Mouse (Mus musculus): ENCODE data around the gene Arid4a. TPM values are rescaled to one million over a fixed set of nuclear protein-coding genes. Genes with fewer than 3 reads are reported as not detected.
"Not testable (repeated sequence)": the region's sequence is repeated elsewhere in the genome, so short reads cannot be mapped to it uniquely, and the experiment has no call there.

The Arid4a gene
- total RNA-seq, 2 experiments from 2014 or later: 14.0 to 15.5 TPM

DNA sequence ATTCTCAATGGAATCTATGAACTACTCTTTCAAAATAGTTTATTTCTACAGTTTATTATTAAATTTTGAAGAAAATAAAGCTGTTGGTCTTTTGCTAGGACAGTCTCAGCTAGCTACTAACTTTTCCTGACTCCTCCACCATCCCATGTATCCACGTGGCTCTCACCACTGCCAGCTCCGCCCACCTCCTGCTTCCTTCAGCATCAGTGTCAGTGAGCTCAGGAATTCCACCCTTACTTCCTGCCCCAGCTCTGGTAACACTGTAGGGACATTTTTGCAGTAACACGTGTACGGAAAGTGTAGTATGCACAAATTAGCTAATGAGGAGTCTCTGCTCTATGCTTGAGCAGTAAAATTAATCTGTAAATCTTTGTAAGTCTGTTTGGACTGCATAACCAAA, 6.0 kb upstream of the Arid4a start:
- DNase-seq: peak; percentile 59 to 66
- intact Hi-C loops (cut with DNase I): no loop called here

DNA sequence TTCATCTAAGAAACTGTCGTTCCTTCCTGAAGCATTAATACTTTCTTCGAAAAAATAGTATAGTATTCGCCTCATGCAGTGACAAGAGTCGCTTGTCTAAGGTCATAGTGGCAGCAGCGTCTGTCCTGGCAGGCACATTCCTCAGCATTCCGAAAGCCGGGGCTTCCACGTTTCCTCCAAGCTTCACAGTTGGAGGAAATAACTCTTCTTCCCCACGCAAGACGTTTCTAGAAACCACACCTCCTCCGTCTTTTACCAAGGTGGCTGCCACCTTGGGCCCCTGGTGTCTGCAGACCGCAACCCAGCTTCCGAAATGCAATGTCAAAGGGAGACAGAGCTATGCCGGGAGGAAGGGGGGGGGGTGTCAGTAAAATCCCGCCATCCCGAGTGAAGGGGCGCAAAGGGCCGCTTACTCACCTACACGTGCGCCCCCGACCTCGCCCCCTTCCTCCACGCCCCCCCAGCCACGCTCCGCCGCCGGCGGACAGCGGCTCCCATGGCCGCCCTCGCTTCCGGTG, 886 bp upstream of the Arid4a start:
- intact Hi-C loops (cut with DNase I): loop anchor here (2.0 kb wide), 1 partner anchor 40 kb away; the partner anchor contains the start of gene Psma3
- DNase-seq: no peak

DNA sequence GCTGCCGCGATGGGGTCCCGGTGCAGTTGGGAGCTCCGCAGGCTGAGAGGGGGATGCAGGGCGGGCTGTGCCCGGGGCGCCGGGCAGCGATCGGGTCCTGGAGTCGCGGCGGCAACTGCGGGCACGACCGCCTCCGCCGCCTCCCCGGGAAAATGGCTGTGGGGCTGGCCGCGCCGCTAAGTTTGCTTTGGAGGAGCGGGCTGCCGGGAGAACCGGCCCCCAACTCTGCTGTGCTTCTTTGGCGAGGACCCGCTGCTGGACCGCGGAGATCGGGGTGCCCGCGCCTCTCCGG, 367 bp downstream of the Arid4a start:
- intact Hi-C loops (cut with DNase I): no loop called here
- DNase-seq: no peak

DNA sequence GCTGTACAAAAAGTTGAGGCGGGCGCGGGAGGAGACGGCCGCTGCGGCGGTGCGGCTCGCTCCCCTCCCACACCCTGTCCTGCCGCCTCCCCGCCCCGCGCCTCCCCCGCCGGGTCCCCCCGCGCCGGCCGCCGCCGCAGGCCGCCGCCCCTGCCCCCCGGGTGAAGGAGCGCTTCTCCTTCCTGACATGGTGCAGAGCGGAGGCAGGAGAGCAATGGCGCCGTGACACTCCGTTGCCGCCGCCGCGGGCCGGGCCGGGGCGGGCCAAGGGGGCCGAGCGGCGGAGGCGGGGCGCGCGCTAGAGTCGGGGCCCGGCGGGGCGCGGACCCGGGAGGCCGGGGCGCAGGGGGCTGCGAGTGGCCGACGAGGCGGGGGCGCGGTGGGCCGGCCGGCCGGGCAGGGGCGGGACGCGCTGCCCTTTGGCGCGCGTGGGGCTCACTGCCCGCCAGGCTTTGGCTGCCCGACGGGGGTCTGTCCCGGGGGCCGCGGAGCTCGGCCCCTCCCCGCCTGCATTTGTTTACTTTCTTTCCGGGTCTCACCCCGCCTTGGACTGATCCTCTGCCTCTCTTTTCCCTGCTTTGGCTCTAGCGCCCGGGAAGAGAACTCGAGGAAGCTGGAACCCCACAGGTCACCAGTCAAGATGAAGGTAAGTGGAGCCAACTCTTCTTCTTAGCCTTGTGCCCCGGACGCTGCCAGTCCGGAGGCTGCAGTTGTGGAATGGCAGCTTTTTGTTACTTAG, 882 bp downstream of the Arid4a start:
- intact Hi-C loops (cut with DNase I): no loop called here
- DNase-seq: peak; percentile 62

DNA sequence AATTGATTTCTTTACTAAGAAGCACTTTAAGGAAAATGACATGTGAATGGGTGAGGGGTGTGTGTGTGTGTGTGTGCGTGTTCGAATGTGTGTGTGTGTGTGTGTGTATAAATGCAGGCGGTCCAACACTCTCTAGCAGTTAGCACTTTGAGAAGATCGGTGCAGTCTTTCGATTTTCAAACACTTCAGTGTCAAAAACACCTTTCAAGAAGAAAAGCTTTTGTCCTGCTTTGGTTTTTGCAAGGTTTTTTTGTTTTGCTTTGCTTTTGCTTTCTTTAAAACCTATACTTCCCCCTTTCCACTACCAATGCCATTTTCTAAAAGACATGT, 1.4 kb downstream of the Arid4a start:
- intact Hi-C loops (cut with DNase I): no loop called here
- DNase-seq: no peak

DNA sequence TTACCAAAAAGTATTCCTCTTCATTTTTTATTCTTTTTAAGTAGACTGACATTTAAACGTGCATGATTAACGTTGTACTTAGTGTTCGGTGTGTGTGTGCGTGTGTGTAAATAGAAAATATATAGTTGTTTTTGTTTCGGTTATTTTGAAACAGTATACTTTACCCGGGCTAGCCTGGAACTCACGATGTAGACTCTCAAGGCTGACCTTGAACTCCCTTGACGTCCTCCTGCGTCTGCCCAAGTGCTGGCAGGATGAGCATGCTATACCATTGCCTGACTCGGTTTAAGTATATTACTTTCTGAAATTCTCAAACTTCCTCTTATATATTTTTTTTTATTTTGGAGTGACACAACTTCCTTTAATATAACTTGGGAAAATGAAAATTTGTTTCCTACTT, 2.0 kb downstream of the Arid4a start:
- intact Hi-C loops (cut with DNase I): no loop called here
- no peak for DNase-seq

DNA sequence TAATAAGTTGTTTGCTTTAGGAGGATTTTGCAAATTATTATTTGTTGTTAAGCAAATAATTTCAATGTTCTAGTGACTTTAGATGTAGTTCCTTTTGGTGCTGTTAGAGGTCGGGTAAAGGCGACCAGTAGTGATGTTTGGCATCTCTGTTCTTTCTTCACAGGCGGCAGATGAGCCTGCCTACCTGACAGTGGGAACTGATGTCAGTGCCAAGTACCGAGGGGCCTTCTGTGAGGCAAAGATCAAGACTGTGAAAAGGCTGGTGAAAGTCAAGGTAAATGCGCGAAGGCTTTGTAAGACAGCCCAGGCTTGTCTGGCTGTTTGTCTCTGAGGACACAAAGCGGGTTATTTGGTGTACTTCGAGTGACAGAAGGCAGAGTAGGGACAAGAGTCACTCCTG, 3.4 kb downstream of the Arid4a start:
- no peak for DNase-seq
- intact Hi-C loops (cut with DNase I): no loop called here

DNA sequence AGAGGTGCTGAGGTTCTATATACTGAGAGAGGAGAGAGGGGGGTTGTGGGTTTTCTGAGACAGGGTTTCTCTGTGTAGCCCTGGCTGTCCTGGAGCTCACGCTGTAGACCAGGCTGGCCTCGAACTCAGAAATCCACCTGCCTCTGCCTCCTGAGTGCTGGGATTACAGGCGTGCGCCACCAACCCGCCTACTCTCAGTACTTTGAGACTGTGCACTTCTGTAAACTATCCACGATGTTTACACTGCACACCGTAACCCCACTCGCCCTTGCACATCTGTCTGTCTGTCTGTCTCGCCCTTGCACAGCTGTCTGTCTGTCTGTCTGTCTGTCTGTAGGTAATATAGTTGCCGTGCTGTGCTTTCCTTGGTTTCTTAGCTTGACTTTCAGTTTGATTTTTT, 8.6 kb downstream of the Arid4a start:
- intact Hi-C loops (cut with DNase I): no loop called here
- DNase-seq: no peak

DNA sequence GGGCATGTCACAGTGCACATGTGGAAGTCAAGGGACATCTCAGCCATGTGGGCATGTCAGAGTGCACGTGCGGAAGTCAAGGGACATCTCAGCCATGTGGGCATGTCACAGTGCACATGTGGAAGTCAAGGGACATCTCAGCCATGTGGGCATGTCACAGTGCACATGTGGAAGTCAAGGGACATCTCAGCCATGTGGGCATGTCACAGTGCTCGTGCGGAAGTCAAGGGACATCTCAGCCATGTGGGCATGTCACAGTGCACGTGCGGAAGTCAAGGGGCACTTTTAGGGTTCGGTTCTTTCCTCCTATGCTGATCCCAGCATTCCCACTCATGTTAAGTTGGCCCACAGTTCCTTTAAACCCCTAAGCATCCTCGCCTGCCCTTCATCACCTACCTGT, 12.5 kb downstream of the Arid4a start:
- intact Hi-C loops (cut with DNase I); DNase-seq: not testable (repeated sequence)

DNA sequence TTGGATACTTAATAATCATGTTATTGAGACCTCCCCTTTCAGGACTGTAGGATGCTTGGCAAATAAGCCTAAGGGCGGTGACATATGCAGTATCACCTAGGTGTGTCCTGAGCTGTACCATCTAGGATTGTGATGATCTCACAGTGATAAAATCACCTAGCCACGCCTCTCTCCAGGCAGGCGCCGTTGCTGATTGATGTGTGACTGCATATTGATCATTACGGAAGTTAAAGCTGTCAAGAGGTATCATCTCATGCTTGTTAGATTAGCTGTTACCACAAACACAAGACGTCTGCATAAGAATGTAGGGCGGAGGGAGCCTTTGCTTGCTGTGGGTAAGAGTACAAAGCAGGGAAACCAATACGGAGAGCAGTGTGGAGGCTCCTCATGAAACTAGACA, 14.5 kb downstream of the Arid4a start:
- DNase-seq: no peak
- intact Hi-C loops (cut with DNase I): no loop called here

DNA sequence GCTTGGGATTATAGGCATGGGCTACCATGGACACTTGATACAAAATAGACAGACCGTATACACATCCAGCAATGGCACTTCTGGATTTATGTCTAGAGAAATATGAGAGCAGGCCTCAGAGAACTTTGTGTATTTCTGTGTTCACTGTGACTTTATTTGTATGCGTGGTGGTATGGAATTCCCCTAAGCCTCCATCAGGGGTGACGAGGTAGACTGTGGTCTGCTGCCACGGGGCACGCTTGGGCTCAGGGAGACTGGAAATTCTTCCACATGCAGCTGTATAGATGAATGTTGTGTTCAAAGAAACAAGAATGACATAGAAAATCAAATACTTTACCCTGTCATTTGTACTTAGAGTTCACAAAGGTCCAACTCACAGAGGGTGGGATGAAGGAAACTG, 14.9 kb downstream of the Arid4a start:
- intact Hi-C loops (cut with DNase I): no loop called here
- no peak for DNase-seq

DNA sequence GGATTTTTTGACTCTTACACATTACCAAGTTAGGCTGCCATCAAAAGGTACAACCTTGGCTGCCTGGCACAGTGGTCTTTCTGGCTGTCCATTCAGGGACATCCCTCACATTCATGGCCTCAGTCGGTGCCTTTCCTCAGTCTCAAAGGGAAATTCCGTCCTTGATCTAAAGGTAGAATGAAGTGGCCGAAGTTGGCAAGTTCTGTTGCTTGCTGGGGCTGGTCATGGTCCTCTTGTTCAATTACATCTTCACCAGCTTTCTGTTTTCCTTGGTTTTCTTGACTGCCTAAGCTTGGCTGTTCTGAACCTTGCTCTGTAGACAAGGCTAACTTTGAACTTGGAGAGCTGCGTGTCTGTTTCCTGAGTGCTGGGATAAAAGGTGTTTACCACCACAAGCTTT, 20.0 kb downstream of the Arid4a start:
- DNase-seq: no peak
- intact Hi-C loops (cut with DNase I): no loop called here

DNA sequence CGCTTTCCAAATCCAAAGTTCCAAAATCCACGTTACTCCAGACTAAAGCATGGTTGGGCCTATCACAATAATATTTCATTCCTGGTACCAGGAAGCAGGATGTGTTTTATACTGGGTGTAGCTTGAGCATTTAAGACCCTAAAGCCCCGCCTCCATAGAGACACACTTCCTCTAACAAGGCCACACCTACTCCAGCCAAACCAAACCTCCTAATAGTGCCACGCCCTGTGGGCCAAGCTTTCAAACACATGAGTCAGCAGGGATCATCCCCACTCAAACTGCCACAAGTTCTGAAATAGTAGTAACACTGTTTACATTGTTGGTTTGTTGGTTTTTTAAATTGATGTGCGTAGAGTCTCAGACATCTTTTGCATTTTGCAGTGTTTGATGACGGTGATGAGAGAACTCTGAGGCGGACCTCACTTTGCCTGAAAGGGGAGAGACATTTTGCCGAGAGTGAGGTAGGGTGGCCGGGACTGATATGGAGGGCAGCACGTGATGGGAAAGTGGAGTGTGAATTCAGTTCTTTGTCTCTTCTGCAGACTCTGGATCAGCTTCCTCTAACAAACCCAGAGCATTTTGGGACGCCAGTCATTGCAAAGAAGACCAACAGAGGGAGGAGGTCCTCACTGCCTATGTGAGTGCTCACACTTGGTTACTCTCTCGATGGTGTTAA, 21.1 kb downstream of the Arid4a start:
- intact Hi-C loops (cut with DNase I): no loop called here
- no peak for DNase-seq

DNA sequence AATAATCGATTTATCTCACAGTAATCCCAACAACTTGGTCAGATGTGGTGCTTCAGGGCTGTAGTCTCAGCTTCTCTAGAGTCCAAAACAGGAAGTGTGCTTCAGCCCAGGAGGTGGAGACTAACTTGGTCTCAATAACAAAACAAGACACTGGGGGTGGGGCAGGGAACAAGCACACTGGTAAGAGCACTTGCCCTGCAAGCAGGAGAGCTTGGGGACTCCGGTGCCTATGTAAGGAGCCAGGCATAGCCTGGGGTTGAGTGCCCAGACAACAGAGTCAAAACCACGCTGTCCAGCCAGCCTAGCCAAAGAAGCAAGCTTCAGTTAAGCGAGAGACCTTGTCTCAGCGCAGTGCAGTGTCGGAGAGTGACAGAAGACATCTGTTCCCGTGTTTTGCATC, 24.7 kb downstream of the Arid4a start:
- DNase-seq: peak; percentile 48 to 63
- intact Hi-C loops (cut with DNase I): no loop called here

DNA sequence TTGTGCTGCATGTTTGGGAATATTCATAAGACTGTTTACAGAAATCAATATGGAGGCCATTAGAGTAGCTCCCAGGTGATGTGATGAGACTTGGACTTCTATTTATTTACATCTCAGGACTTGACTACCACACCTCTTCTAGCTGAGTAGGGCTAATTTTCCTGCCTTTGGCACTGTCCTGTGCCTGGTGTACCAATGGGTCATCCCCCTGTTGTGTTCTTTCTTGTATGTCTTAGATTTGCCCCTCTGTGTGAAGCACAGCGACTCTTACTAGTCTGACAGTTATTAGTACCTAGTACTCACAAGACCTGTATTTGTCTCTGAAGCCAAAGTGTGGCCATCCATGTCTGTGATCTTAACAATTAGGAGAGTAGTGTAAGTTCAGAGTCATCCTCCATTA, 26.7 kb downstream of the Arid4a start:
- intact Hi-C loops (cut with DNase I): no loop called here
- DNase-seq: no peak

DNA sequence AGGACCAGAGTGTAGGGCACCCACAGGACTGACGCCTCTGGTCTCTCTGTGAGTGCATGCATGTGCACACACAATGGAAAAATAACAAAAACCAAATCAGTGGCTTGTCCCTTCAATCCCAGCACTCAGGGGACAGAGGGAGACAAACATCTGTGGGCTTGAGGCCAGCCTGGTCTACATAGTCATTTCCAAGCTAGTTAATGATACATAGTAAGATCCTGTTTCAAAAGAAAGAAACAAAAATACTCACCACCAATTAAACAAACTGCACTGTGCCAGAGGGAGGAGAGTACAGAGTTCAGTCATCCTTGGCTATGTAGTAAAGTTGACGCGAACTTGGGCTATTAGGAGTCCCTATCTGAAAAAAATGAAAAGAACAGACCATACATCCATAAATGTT, 27.8 kb downstream of the Arid4a start:
- DNase-seq: no peak

DNA sequence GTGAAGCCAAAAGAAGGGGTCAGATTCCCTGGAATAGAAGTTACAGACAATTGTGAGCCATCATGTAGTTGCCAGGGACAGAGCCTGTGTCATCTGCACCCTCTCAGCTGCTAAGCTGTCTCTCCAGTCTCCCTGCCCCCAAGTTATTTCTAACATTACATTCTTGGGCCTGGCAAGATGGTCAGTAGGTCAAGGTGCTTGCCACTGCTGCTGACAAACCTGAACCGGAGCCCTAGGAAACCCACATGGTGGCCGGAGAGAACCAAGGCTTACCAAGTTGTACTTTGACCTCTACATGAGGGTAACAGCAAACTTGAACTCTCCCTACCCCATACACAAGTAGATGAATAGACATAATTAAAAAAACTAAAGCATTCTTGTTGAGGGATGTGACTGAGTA, 28.7 kb downstream of the Arid4a start:
- intact Hi-C loops (cut with DNase I): no loop called here
- no peak for DNase-seq

More for the DNA sequence above, 27.8 kb downstream of the Arid4a start:
- intact Hi-C loops (cut with DNase I): no loop called here

DNA sequence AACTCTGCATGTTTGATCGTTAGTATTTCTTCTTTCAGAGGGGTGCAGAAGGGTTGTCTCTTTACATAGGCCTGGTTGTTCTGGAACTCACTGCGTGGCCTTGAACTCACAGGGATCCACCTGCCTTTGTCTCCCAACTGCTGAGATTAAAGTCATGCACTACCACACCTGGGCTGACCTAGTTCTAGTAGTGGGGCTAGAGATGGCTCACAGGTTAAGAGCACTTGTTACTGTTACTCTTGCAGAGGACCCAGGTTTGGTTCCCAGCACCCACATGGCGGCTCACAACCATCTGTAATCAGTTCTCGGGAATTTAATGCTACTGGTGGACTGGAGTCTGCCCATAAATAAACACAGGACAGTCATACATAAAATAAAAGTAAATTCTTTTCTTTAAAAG, 30.7 kb downstream of the Arid4a start:
- intact Hi-C loops (cut with DNase I): no loop called here
- no peak for DNase-seq

DNA sequence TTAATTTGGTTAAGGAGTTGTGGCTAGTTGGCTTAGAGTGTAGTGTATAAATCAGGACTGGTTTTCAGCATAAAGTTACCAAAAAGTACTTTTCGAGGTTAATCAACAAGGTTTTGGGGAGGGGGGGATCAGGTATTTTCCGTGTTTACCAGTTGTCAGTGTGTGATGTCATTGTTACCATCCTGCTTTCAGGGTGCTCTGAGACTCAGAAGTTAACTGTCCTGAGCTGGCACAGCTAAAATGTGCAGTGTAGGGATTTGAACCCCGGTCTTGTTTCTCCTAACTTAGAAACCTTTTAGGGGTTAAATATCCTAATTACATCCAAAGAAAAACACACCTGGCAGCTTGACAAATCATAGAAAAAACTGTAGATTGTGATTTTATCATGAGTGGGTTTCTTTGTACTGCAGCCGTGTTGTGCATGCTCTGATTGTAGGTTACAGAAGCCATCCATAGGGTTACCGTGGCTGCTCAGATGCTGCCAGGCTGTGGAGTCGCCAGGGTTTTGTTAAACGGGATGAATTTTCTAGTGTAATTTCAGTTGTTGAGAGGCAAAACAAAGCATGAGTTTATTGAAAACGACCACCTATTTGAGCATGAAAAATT, 31.8 kb downstream of the Arid4a start:
- peak in 1 of 2 experiments; percentile 5 for DNase-seq
- intact Hi-C loops (cut with DNase I): no loop called here

DNA sequence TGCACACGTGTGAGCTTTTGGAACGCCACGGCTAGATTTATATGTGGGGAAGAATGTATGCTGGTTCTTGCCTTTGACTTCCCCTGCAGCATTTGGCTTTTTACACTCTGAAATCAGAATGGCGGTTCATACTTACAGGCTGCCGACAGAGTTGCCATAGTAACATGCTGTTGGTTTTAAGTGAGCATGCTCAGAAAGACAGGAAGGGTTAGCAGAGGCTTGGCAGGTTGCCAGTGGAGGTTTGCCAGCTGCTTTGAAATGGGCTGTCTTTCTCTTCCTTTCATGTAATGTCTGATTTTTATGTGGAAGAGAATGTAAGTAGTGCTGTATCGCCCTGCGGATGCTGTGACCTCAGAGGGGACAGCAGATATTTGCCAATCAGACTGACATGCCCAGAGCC, 32.3 kb downstream of the Arid4a start:
- intact Hi-C loops (cut with DNase I): no loop called here
- DNase-seq: peak; percentile 94 to 97

DNA sequence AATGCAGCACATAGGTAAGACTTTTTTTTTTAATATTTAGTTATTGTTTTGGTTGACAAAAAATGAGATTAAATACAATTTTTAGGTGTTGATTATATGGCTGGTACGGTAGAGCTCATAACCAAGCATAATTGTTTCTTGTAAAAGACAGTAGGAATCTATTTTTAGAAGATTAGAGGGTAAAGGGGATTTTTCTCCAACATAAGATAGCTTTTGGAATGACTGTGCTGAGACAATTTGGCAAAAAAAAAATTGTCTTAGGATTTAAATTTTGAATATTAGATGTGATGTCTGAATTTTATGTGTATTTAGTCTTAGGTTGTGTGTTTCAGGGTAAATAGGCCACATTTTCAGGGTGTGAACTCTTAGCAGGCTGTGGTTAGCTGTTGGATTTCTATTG, 32.8 kb downstream of the Arid4a start:
- intact Hi-C loops (cut with DNase I): no loop called here
- no peak for DNase-seq

DNA sequence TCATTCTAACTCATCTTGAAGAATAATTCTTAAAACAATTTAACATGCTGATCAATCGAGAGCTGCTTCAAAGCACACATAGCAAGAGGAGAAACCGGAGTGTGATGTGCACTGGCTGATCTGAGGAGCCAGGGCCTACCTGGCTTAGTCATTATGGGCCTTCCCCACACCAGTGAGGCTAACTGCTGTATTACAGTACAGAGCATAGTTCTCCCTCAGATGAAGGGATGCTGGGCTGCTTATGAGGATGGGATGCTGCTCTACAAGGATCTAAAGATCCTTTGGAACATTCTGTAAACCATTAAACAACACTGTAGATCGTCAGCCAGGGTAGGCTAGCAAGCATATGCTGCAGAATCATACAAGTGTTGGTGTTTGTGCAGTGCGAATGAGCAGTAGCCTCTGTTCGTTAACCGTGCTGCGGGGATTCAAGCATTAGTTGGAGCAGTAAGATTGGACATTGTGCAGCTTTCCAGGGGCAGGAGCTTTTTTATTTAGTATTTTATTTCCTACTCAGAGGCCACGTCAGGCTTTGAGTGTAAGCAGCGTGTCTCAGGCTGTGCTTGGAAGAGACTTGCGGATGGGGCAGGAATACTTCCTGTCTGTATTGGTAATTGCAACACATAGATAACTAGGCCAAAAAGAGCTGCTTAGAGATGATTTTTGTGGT, 33.9 kb downstream of the Arid4a start:
- intact Hi-C loops (cut with DNase I): no loop called here
- DNase-seq: no peak
